Mouse (Mus musculus) embryonic facial prominence, embryonic 15.5 days (tissue): ENCODE measurements at regions not wholly inside any gene's neighbourhood (a gene's known extent, or its start where the extent isn't known, plus 50 kb on each side); places are given as distances from the start of the nearest gene placed in this dataset.
A peak's percentile ranks its signal among the peaks of the same experiment; 100 is the strongest.

Experiments used
- ATAC-seq: fragments of 200-750 bp; cut with Nextera tagmentation; 2 replicates; pipeline ENCODE4 v1.8.0; 2017; ENCODE audit warnings: low read depth, moderate TSS enrichment; ENCODE audit not compliant: insufficient number of reproducible peaks, low FRiP score, low TSS enrichment
- H3K27ac ChIP-seq: fragments of 300-500 bp; sonication (generic); replicated peaks from 2 replicates; pipeline ENCODE4 v1.5.1; 2015; ENCODE audit warnings: mild to moderate bottlenecking, inconsistent platforms
- H3K27me3 ChIP-seq: fragments of 300-500 bp; sonication (generic); 2 replicates; pipeline ENCODE4 v1.6.1; 2015; ENCODE audit warnings: inconsistent platforms
- H3K36me3 ChIP-seq: fragments of 300-500 bp; sonication (generic); 2 replicates; pipeline ENCODE4 v1.6.1; 2015; ENCODE audit warnings: mild to moderate bottlenecking, inconsistent platforms
- H3K4me1 ChIP-seq: fragments of 300-500 bp; sonication (generic); 2 replicates; pipeline ENCODE4 v1.6.1; 2015; ENCODE audit warnings: inconsistent platforms
- H3K4me2 ChIP-seq: fragments of 300-500 bp; sonication (generic); replicated peaks from 2 replicates; pipeline ENCODE4 v1.6.1; 2015; ENCODE audit warnings: mild to moderate bottlenecking, inconsistent platforms
- H3K4me3 ChIP-seq: fragments of 300-500 bp; sonication (generic); replicated peaks from 2 replicates; pipeline ENCODE4 v1.5.1; 2015; ENCODE audit warnings: mild to moderate bottlenecking, inconsistent platforms
- H3K9ac ChIP-seq: fragments of 300-500 bp; sonication (generic); 2 replicates; pipeline ENCODE4 v1.6.1; 2015; ENCODE audit warnings: inconsistent platforms
- H3K9me3 ChIP-seq: fragments of 300-500 bp; sonication (generic); replicated peaks from 2 replicates; pipeline ENCODE4 v1.6.1; 2016; ENCODE audit warnings: inconsistent platforms
- WGBS: fragments of 180-500 bp; shearing (Covaris S2); methylation state at CpG from one replicate; pipeline ENCODE4 v1.1.7; 2015; 5-methylcytosine and 5-hydroxymethylcytosine counted together

DNA sequence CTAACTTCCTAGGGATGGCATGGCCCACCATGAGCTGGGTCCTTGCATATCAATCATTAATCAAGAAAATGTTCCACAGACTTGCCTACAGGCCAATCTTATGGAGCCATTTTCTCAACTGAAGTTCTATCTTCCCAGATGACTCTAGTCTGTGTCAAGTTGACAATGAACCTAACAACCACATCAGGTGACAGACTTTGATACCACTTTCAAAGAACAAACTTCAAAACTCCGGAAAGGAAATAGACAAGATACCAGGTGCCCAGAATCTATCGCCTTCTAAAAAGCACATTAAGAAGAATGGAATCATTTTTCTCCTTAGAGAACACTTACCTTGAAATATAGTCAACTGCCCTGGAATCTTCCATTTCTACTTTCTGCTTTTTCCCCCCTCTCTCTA, 192.8 kb upstream of the Nrp1 start:
- 96% methylated on average over 2 of the region's 2 CpGs for WGBS
- H3K9me3 ChIP-seq: no peaks in the 10 kb centered on the region
- no peak overlapping the region for H3K4me3 ChIP-seq
- H3K27ac ChIP-seq: no peak overlapping the region
- ATAC-seq: no peak
- H3K36me3 ChIP-seq: no peaks in the 10 kb centered on the region
- no peak overlapping the region for H3K4me2 ChIP-seq
- H3K4me1 ChIP-seq: no peaks in the 10 kb centered on the region
- H3K27me3 ChIP-seq: no peaks in the 10 kb centered on the region
- H3K9ac ChIP-seq: no peak overlapping the region

DNA sequence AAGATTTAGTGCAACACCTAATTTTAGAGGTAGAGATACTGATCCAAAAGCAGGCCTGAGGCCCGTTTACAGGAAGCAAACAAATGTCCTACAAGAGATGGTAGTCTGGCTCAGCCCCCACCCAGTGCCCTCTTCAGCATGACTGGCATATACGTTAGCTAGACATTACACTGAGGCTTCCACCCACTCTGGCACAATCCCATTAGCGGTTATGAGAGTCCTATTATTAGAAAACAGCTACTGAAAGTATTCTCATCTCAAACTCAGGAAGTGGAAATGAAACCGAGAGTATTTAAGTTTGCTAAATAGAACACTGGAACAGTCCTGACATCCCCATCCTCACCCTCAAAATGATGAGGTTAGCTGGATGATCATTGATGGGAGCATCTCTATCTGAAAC, 192.3 kb upstream of the Nrp1 start:
- Histone ChIP-seq H3K4me3 (no peak overlapping the region), H3K36me3 (no peaks in the 10 kb centered on the region), H3K27ac (no peak overlapping the region), H3K27me3 (no peaks in the 10 kb centered on the region), H3K9ac (no peak overlapping the region), H3K9me3 (no peaks in the 10 kb centered on the region), H3K4me1 (no peaks in the 10 kb centered on the region), H3K4me2 (no peak overlapping the region)
- WGBS: 84% methylated on average over 4 of the region's 4 CpGs
- ATAC-seq: no peak

DNA sequence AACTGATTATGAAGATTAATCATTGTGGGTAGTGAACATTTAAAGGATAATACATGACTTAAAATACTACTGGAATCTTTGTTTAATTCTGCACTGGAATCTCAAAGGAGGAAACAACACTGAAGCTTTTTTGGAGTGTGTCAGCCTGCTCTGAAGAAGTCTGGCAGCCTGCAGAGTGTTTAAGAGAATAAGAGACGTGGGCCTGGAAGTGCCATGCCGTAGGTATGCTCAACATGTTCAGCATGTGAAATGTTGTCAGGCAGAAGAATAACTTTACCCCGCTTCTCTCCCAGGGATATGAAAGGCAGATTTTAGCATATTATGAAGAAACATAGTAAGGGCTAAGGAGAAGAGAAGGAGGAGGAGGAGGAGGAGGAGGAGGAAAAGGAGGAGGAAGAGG, 189.6 kb upstream of the Nrp1 start:
- no peaks in the 10 kb centered on the region for H3K4me1 ChIP-seq
- H3K9me3 ChIP-seq: no peaks in the 10 kb centered on the region
- H3K9ac ChIP-seq: no peak overlapping the region
- 68% methylated on average over 3 of the region's 3 CpGs for WGBS
- ATAC-seq: no peak
- H3K4me2 ChIP-seq: no peak overlapping the region
- no peaks in the 10 kb centered on the region for H3K27me3 ChIP-seq
- no peak overlapping the region for H3K4me3 ChIP-seq
- H3K27ac ChIP-seq: no peak overlapping the region
- H3K36me3 ChIP-seq: no peaks in the 10 kb centered on the region

DNA sequence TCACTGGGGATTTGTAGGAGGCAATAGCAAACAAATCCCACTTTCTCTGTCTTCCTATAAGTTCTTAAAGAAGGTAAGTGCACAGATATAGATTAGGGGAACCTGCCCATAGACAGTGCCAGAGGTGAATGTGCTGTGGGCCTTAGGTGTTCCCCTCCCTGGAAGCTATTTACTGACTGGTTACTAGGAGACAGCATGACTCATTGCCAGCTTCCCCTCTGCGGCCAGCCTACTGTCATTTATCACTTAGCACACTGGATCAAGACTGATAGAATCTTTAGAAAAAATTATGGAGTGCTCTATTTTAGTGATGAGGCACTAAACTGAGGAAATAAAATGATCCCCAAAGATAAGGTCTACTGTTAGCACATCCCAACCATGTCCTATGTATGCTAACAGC, 187.3 kb upstream of the Nrp1 start:
- Histone ChIP-seq H3K9me3 (no peaks in the 10 kb centered on the region), H3K4me2 (no peak overlapping the region), H3K36me3 (no peaks in the 10 kb centered on the region), H3K27me3 (no peaks in the 10 kb centered on the region), H3K27ac (no peak overlapping the region), H3K9ac (no peak overlapping the region), H3K4me3 (no peak overlapping the region), H3K4me1 (no peaks in the 10 kb centered on the region)
- WGBS: 53% methylated on average over 1 of the region's 1 CpGs
- no peak for ATAC-seq

DNA sequence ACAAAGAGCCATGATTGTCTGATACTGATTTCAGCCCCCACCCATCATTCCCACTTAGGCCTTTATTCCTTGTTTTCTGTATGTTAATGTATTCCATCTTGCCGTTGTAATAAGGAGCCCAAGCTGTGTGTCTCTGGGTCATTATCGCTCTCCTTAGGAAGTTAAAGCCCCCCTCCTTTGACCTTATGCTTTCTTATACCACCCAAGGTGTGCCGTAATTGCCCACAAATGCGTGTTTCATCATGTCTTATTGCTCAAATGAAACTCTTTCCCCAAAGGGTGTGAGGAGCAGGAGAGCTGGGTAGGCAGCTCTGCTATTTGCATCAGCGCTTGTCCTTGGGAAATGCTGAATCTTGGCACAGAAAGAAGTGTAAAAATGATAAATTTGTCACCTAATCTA, 178.2 kb upstream of the Nrp1 start:
- Histone ChIP-seq H3K4me1 (no peaks in the 10 kb centered on the region), H3K27ac (no peak overlapping the region), H3K4me3 (no peak overlapping the region), H3K9me3 (no peaks in the 10 kb centered on the region), H3K4me2 (no peak overlapping the region), H3K9ac (no peak overlapping the region), H3K36me3 (no peaks in the 10 kb centered on the region), H3K27me3 (no peaks in the 10 kb centered on the region)
- WGBS: 52% methylated on average over 5 of the region's 5 CpGs
- ATAC-seq: no peak

DNA sequence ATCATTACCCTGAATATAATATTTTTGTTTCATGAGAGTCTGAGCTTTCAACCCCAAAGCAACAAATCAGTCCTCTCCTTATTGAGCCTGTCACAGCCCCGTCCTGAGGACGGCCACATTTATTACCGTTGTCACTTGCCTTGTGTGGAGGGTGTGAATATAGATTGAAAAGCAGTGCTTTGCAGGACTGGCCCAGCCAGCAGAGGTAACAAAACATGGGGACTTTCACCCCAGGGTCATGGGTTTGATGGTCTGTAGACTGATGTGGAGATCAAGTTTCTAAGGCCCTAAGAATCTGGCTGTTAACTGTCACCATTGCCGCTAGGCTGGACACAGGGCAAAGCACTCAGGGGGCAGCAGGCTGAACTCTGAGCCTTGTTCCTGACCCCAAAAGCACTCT, 175.3 kb upstream of the Nrp1 start:
- Histone ChIP-seq H3K4me1 (no peaks in the 10 kb centered on the region), H3K9ac (no peak overlapping the region), H3K27ac (no peak overlapping the region), H3K27me3 (no peaks in the 10 kb centered on the region), H3K9me3 (no peaks in the 10 kb centered on the region), H3K36me3 (no peaks in the 10 kb centered on the region), H3K4me3 (no peak overlapping the region), H3K4me2 (no peak overlapping the region)
- ATAC-seq: no peak
- WGBS: 59% methylated on average over 4 of the region's 4 CpGs

DNA sequence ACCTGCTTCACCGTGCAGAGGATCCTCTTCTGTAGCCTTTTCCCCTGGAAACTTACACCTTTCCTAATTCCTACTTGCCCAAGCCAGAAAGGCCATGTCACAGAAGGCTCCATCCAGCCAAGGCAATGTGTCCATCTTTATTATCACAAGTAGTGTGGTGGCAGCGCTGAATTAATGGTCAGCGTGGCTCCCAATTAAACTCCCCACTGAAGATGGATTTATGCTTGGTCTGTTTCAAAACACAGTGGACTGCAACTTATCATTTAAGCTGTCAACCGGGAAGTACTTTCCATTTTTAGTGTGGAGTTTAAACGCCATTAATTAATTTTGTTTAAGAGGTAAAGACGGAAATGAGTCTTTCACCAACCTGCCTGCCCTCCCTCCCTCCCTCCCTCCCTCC, 170.1 kb upstream of the Nrp1 start:
- Histone ChIP-seq H3K27me3 (no peaks in the 10 kb centered on the region), H3K9me3 (no peaks in the 10 kb centered on the region), H3K4me1 (no peaks in the 10 kb centered on the region), H3K27ac (no peak overlapping the region), H3K36me3 (no peaks in the 10 kb centered on the region), H3K9ac (no peak overlapping the region), H3K4me3 (no peak overlapping the region), H3K4me2 (no peak overlapping the region)
- no peak for ATAC-seq
- 80% methylated on average over 6 of the region's 6 CpGs for WGBS

DNA sequence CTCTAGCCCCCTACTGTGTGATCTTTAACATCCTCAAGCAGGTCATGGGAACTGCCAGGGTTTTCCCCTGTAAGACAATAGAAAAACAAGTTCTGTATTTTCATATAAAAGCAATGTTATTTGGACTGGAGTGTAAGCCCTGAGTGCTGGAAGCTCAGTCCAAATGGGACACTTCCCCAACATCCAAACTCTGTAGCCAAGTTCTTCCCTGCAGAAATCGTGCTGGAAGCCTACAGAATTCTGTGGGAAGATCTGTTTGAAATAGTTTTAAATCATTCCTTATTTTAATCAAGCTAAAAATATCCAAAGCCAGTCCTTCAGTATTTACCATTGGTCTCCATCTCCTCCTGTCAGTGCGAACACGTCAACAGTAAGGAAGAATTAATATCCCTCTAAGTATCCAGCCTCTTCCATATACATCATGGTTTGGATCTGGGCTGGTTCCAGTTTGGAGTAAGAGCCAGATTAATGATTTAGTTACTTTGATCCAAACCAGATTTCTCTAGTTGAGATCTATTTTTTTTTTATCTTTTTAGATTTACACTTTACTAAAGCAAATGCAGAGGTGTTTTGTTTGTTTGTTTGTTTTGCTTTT, 165.0 kb upstream of the Nrp1 start:
- no peak overlapping the region for H3K4me3 ChIP-seq
- no peak overlapping the region for H3K9ac ChIP-seq
- no peaks in the 10 kb centered on the region for H3K27me3 ChIP-seq
- WGBS: 61% methylated on average over 3 of the region's 3 CpGs
- no peak overlapping the region for H3K27ac ChIP-seq
- H3K9me3 ChIP-seq: no peaks in the 10 kb centered on the region
- no peaks in the 10 kb centered on the region for H3K4me1 ChIP-seq
- no peaks in the 10 kb centered on the region for H3K36me3 ChIP-seq
- H3K4me2 ChIP-seq: no peak overlapping the region
- ATAC-seq: no peak

DNA sequence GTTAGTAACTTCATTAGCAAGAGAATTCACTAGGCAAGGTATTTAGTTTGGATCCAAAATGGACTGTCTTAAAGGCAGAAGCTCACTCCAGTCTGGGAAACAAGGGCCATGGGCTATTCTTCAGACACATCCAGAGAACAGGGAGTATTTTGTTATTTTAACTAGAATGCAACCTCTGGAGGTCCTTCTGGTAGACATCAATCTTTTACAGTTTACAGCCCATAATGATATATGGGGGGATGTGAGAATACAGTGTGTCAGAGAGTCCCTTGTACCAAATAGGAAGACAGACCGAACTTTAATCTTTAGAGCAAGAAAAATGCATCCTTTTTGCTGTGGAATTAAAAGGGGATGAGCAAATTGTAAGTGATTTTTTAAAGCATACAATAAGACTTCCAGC, 157.6 kb upstream of the Nrp1 start:
- Histone ChIP-seq H3K4me1 (peaks cover 12% of the 10 kb centered on the region; the same call in 1 of the 2 replicates), H3K27me3 (no peaks in the 10 kb centered on the region), H3K27ac (no peak overlapping the region), H3K36me3 (no peaks in the 10 kb centered on the region), H3K9ac (no peak overlapping the region), H3K4me3 (no peak overlapping the region), H3K4me2 (no peak overlapping the region), H3K9me3 (no peaks in the 10 kb centered on the region)
- WGBS: 75% methylated on average over 1 of the region's 1 CpGs
- no peak for ATAC-seq

DNA sequence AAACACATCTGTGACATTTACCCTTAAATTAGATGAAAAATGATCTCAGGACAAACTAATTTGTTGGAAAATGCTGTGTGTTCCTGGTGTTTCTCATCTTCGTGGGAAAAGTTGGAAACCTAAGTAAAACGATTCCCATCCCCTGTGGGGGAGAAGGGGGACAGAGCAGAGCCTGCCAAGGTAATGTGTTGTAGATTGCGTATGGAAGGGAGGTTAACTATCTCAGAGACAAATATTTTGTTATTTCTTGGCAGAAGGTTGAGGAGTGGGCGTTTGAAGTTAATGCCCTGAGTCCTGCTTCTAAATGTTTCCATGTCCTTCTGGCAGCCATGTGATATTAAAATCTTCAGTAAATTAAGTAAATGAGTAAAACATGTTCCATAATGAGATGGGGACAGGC, 156.8 kb upstream of the Nrp1 start:
- H3K9ac ChIP-seq: no peak overlapping the region
- H3K27me3 ChIP-seq: no peaks in the 10 kb centered on the region
- H3K27ac ChIP-seq: no peak overlapping the region
- peaks cover 12% of the 10 kb centered on the region; the same call in 1 of the 2 replicates for H3K4me1 ChIP-seq
- H3K4me2 ChIP-seq: no peak overlapping the region
- WGBS: 22% methylated on average over 4 of the region's 4 CpGs
- H3K4me3 ChIP-seq: no peak overlapping the region
- no peaks in the 10 kb centered on the region for H3K36me3 ChIP-seq
- H3K9me3 ChIP-seq: no peaks in the 10 kb centered on the region
- peak; percentile 57; the same call in 1 of the 2 replicates for ATAC-seq

DNA sequence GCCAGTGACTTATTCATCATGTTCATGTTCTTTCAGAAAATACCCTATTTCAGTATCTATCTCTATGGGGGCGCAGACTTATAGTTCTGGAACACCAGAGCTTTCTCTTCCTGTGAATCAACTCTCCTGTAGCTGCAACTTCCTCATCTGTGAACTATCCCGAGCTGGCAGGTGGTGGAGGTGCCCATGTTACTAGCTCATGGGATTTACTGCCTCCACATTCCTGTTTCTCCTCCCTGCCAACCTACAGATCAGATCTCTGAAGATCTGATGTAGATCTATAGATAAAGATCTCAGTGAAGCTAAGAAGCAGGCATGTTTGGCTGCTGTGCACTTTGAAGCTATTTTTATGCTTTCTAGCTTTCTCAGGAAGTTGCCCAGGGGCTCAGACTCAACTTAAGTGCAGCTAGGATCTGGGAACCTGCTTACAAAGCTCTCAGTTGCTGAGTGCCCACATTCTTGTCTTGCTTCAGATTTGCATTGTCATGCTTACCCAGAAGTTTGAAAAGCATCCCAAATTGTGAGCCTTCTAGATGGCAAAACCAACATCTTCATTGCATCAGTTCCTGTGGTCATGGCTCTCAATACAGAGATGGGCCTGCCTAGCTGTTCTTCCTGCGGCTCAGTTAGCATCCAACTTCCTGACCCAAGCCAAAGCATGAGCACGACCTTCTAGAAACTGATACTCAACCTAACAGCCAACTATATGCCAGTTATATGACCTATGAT, 156.1 kb upstream of the Nrp1 start:
- WGBS: 62% methylated on average over 4 of the region's 4 CpGs
- ATAC-seq: no peak
- peak overlapping the region; percentile 44 for H3K27ac ChIP-seq

DNA sequence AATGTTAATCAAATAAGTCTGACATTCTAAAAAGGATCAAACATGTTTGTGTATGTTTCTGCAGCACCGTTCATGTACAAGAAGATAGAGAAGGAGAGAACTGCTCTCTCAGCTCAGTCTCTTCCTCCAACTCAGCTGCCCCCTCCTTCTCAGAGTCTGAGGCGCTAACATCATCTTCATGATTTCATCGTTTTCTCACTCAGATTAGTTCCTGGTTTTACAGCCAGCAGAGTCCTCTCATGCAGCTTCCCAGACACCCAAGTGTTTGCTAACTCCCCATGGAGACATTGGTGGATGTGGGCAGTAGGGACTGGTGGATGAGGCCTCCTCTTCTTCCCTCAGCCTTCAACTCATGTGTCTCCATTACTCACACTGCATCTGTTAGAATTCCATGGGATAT, 153.6 kb upstream of the Nrp1 start:
- Histone ChIP-seq H3K4me1 (peaks cover 12% of the 10 kb centered on the region; the same call in 1 of the 2 replicates), H3K27ac (no peak overlapping the region), H3K9ac (no peak overlapping the region), H3K27me3 (no peaks in the 10 kb centered on the region), H3K4me3 (no peak overlapping the region), H3K4me2 (no peak overlapping the region), H3K9me3 (no peaks in the 10 kb centered on the region), H3K36me3 (no peaks in the 10 kb centered on the region)
- no peak for ATAC-seq
- 66% methylated on average over 3 of the region's 3 CpGs for WGBS

More for the DNA sequence above, 156.1 kb upstream of the Nrp1 start:
- H3K9ac ChIP-seq: no peak overlapping the region
- no peak overlapping the region for H3K4me3 ChIP-seq
- peaks cover 12% of the 10 kb centered on the region; the same call in 1 of the 2 replicates for H3K4me1 ChIP-seq
- H3K9me3 ChIP-seq: no peaks in the 10 kb centered on the region
- H3K27me3 ChIP-seq: no peaks in the 10 kb centered on the region
- no peak overlapping the region for H3K4me2 ChIP-seq
- no peaks in the 10 kb centered on the region for H3K36me3 ChIP-seq
